Mouse (Mus musculus) adipocyte (in vitro differentiated cells): ENCODE results near the gene Rasal2.

Experiments
- DNase-seq: peaks from one replicate; pipeline ENCODE4 v3.0.0-alpha.2; 2016; ENCODE audit warnings: low spot score

Rasal2 gene

DNA sequence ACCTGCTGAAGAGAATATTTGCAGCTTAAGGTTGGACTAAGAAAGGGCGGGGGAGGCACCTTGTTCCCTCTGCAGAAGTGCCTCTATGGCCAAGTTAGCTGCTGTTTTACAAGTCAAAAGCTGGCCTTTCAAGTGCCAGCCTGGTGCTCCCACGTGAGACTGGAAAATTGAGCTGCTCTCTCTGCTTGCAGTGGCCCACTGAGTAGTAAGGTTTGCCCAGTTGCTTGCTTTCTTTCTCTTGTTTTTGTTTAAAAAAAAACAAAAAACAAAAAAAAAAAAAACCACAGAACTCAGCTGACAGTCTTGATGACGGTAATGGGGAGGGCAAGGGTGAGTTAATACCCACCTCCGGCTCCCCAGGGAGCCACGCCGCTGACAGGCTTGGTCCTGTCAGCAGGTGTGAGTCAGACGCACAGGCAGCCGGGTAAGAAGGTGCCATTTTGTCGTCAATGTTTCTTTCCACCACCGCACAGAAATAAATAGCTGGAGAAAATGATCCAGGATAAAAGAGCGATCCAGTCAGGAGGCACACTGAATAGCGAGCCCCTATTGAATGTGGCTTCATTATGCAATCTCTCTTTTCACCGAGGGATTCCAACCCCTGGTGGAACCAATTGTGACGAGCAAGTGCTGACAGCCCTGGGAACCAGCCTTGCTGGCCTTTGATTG lies 27.7 kb upstream of the Rasal2 start:
- no peak for DNase-seq

DNA sequence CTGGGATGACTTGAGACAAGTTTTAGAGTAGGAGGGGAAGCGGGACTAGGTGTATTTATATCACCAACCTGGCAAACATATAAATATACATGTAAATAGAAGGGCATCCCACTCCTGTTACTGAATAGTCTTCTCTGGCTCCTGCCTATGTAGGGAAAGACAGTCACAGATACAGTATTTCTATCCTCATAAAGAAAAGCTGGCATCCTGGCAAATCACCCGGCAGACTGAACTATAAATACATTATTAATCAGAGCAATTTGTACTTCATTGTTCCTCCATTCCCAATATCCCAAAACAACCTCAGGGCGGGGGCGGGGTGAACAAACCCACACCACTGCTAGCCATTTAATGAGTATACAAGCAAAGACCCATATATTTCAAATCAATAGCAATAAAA lies 26.7 kb upstream of the Rasal2 start:
- DNase-seq, result no peak

DNA sequence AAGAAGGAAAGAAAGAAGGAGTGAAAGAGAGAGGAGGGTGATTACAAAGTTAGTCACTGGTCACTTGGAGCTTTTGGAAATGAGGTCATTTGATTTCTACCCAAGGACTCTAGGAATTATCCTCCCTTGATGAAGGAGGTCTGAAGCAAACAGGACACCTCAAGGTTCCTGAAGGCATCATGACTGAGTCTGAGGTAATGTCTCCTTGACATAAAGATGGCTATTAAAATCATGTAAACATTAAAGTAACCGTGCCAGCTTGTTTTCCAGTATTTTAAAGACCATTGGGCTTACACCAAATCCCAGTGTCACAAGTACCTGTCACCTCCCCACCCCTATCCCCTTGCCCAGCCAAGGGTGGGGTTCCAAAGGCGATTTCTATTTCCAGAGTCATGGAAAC lies 25.9 kb upstream of the Rasal2 start:
- DNase-seq, result no peak

DNA sequence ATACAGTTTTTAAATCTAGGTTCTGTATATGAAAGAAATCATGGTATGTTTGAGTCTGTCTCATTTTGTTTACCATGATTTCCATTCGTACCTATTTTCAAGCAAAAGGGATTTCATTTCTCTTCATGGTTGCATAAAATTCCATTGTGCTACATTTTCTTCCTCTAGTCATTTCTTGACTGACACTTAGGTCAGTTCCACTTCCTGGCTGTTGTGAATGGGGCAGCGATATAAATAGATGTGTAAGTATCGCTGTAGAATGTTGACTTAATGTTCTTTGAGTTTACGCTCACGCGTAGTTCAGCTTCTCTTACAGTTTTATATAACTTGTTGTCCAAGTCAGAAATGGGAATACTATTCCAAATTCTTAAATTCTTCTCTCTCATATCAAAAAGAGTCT lies 23.5 kb upstream of the Rasal2 start:
- DNase-seq, result no peak

DNA sequence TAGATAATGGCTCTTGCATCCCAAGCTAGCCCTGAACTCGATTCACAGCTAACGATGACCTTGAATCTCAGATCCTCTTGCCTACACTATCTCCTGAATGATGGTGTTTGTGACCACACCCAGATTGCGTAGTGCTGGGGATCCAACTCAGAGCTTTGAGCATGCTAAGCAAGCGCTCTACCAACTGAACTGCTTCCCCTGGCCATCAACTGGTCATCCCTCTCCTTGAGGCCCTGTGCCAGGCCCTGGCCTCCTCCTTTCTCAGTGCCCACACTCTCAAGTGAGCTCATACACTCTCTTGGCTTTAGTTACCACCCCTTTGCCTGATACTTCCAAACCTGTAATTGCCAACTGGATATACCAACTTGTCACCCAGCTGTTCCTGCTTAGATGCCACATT lies 22.0 kb upstream of the Rasal2 start:
- DNase-seq, result no peak

DNA sequence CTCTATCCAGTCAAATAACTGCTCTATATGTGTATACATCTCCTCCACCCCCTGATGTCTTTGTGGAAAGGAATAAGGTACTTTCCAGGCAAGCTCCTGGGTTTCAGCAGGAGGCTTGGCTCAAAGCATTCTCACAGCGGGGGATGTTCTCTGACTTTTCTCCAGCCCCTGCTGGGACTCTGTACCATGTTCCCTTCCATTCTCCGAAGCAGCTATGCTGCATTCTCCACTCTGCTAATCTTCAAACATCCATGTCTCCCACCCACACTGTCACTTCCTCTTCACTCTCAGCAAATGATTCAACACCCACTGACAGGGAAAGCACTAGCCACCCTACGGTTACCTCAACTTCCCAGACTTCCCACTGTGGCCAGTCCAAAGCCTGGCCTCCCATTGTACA lies 20.9 kb upstream of the Rasal2 start:
- DNase-seq, result no peak

DNA sequence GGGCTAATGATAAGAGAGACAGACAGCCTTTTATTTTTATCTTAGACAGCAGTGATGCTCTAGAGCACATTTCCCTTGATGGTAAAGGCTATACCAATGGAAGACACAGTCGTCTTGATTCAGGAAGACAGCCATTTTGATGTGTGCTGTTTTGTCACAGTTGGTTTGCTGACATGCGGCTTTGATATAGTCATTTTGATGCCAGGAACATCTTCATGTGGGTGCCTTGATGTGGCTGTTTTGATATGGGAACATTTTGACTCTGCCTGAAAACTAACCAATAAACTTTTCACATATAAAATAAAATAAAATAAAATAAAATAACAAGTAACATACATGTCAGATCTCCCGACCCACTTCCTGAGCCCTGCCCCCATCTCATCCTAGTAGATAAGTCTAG lies 16.0 kb upstream of the Rasal2 start:
- DNase-seq, result no peak

DNA sequence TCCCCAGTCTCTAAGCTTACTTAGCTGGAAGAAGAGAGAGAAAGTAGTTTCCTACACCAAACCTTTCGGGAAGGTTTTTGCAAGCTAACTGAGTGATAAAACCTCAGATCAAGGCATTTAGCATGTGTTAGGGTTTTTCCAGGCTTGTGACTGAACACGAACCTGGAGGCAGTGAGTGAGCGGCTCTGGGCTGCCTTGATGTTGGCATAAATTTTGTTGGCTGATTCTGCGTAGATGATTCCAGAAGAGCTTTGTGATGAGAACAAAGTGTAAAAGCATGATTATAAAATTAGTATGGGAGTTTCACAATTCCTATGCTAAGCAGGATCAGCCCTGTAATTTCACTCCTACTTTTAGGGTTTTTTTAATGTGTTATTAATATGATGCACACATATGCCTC lies 15.2 kb upstream of the Rasal2 start:
- no peak for DNase-seq

DNA sequence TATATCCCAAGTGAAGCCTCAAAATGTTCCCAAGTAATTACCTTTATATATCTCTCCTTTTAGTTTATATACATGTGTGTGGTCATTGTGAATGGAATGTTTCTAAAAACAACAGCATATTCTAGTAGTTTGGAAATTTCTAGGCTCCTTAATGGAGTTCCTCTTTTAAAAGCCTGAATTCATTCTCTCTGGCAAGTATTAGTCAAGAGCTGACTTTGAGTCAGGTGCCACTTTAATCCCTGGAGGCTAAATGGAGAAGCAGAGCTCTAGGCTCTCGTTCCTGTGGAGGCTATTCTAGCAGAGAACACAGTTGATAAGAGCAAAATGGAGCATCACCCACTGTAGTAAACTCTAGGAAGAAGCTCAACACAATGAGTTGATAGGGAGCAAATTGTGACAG lies 14.5 kb upstream of the Rasal2 start:
- DNase-seq, result no peak

DNA sequence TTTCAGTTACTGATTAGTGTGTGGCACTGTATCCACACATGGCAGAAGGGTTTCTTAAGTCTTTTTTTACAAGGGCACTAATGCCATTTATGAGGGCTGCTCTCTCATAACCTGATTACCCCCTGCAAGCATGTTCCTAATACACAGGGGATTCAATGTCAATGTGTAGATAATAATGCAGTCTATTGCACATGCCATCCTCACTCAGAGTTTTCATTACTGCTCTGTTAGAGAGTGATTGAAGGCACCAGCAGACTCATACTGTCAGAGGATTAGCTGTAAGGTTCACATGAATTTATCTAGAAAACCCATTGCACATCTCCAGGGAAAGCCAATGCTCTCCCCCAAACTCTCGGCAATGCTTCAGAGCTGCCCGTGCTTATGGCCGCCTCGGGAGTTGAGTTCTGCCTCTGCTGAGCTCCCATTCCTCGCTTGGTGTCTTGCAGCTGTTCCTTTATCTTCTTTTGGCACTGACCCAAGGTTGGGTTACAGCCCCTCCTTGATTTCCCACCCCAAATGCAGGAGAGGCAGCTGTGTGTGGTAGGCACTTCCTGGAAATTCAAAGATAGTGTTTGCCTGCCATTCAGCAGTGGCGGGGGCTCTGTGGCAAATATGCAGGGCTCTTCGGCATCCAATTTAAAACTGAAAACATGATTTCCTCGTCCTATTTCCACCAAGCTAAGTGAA lies 13.5 kb upstream of the Rasal2 start:
- no peak for DNase-seq

DNA sequence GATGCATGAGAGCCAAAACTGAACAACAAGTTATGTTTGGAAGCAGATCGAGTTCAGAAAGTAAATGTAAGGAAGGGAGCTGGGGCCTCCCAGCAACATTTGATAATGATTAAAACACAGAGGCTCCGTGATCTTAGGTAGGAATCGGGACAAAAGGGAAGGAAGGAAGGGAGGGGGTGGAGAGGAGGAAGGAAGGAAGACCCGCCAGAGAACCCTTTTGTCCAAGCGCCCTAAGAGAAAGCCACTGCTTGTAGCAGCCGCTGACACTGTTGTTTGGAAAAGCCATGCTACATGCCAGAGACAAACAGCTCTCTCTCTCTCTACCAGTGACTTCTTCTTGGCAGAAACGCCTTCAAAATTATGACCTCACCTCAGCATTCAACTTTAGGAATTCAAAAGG lies 5.5 kb upstream of the Rasal2 start:
- DNase-seq, result no peak

DNA sequence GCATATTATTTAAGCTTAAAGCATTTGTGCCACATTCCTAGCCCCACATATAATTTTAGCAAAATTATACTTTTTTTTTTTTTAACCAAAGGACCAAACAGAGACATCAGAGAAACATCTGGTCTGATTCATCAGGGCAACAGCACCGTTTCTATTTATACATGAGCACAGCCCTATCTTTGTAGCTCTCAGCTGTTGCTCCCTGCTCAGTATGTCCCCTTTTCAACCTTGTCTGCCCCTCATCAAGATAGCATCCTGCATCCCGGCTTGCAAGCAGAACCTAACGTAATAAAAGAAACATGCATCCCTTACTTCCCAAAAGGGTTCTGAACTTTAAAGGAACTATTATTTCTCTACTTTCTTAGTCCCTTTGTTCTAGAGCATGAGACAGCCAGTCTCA lies 5.0 kb upstream of the Rasal2 start:
- no peak for DNase-seq

DNA sequence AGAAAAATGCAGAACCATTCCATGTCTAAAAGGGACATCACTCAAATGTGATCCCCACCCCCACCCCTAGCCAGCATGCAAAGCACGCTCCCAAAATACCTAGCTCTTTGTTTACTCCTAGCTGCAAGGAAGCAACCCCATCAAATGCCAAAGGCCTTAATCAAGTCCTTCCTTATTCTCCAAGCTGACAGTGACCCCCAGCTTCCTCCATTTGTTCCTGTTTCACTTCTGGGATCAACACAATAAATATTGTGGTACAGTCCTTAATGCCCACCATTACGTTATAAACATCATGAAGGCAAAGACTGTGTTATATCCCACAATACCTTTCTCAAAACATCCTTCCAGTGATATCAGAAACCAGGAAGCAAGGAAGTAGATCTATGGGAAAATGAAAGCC lies 4.2 kb upstream of the Rasal2 start:
- no peak for DNase-seq

DNA sequence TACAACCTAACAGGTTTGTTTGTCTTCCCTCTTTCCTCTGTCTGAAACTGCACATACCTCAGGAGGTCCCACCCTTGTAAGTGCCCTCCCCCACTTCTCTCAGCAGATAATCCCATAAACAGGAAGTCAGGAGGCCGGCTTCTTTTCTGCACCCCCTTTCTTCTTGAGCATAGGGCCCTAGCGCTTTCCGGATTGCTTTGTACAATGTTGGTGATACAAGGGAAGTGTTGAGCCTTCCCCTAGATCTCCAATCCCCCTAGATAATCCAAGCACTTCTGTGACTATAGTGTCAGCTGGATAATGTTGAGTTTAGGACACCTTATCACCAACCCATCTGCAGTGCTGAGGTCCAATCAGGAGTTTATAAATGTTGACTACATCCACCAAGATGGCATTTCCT lies 3.4 kb upstream of the Rasal2 start:
- DNase-seq, result no peak

DNA sequence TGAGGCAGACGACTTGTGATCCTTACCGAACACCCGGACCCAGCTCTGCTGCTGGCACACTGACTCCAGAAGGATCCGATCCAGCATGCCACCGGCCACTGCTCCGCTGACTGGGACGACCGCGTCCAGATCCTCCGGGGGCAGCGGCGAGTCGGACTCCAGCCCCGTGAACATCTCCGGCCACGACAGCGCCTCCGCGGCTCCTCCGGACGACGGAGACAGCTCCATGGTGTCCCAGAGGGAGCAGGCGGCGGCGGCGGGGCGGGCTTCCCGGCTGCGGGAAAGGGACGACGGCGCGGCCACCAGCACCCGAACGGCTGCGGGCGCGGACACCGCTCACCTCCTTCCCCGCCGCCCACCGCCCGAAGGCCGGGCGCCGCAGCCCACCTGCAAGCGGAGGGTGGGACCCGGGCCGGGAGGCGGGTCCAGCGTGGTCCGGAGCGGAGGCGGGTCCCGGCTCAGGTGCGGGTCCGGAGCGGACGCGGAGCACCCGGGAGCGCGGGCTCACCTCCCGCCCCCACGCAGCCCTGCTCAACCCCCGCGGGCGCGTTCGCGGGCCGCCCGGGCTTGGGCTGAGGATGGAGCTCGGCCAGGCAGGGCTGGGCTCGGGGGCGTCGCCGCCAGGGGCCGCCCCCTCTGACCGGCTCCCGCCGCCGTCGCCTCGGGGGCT lies 549 bp downstream of the Rasal2 start:
- DNase-seq, result peak; percentile 53

DNA sequence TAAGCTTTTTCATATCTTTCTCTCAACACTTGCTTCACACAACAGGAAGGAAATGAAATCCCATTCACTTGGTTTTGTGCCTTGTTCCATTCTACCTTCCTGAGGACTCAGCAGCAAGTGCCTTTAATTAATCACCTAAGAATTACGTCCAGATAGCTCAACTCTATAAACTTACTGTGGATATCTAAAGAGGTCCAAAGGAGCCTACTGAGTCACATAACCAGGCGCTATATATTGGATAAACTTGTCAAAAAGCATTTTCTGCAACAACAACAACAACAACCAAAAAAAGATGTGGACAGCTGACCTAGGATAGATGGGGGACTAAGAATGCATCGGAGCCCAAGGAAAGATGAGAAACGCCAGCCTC lies 1.1 kb downstream of the Rasal2 start:
- no peak for DNase-seq

DNA sequence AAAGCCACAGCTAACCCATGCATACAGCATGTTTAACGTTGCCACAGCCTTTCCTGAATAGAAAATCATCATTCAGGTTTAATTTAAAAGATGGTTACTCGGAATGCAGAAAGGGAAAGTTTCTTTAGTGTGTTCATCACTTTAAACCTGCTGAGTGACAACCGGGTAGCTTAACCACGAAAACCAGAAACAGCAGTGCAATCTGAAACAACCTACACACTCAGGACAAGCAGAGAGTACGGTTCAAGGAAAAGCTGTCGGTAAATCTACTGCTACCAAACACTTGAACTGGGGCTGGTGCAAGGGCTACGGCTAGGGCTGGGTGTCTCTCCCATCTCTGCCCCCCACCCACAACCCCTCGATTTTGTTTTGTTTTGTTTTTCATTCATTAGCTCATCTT lies 1.5 kb downstream of the Rasal2 start:
- no peak for DNase-seq

DNA sequence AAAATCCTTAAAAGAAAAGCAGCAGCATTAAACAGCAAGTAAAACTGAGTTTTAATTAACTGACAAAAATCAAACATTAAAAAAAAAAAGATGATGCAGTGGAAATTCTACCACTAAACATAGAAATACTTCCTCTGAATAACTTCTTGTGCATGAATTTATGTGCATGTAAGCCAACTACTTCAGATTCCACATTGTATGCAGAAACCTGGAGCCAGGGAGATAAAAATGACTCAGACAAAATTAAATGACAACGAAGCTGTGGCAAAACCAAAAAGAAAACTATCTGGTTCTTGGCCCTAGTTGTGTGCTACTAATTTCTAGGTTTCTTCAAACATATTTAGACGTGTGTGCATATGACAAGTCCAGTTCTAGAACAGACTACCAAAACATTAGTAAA lies 2.7 kb downstream of the Rasal2 start:
- DNase-seq, result no peak

DNA sequence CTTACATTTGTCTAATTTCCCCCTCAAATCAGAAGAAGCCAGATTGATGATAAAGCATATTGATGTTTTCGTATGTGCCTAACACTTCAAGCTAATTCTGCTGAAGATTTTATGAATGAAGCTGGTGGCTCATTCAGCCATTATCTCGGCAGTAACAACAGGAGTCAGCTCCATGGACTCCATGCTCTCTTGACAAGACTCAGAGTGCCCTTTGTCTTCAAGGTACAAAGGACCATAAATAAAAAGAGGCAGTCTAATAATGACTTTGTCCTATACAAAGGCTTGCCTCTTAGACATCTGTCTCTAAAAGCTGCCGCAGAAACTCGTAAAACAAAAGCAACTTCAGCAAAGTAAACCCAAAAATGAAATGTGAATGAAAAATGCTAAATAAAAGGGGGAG lies 24.4 kb downstream of the Rasal2 start:
- DNase-seq, result no peak

DNA sequence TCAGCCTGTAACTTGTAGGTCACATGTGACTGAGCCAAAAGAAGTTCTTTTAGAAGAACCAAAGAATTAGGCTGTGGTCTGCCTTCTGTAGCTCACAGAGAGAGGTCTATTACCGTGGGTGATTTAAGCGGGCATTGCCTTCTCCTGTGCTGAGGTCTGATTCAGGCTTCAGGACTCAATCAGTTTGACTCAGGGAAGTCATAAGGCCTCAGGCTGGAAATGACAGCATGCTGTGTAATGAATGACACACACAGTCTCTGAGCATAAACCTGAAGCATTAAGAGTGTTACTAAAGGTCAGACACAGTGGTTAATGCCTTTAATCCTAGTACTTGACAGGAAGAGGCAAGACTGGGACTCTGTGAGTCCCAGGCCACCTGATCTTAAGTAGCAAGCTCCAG lies 31.7 kb downstream of the Rasal2 start:
- no peak for DNase-seq

DNA sequence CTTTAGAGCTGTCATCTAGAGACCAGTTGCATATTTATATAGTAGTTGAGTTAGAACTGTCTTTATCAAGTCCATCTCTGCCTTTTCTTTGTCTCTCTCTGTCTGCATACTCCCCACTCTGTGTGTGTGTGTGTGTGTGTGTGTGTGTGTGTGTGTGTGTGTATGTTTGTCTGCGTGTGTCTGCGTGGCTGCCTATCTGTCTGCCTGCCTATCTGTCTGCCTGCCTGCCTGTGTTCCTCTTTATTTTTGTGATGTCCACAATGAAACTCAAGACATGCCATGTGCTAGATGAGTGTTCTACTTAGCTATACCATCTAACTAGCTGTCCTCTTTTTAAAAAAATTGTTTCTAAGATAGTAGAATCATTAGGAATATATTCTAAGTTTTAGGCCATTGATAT lies 42.0 kb downstream of the Rasal2 start:
- DNase-seq, result no peak

DNA sequence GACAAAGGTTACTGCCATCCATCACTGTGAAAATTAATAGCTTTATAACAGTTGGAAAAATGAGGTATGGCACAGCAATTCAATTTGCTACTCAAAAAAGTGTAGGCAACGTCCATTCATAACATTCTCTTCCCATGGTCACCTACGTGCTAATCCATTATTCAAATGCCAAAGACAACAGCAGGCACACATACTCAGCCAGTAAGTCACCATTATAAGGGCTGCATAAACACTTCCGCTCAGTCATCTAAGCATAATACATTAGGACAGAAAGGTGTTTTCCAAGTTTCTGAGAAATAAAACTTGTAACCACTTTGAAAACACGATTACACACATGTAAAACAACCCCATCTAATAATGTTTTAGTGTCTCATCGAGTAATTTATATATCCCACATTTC lies 44.1 kb downstream of the Rasal2 start:
- no peak for DNase-seq

DNA sequence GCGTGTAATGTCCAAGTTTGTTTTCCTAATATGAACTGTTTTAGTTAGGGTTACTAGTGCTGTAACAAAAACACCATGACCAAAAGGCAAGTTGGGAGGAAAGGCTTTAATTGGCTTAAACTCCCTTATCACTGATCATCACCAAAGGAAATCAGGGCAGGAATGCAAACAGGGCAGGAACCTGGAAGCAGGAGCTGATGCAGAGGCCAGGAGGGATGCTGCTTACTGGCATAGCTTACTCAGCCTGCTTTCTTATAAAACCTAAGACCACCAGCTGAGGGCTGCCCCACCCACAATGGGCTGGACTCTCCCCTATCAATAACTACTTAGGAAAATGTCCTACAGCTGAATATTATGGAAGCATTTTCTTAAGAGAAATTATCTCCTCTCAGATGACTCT lies 65.7 kb downstream of the Rasal2 start:
- DNase-seq, result no peak

DNA sequence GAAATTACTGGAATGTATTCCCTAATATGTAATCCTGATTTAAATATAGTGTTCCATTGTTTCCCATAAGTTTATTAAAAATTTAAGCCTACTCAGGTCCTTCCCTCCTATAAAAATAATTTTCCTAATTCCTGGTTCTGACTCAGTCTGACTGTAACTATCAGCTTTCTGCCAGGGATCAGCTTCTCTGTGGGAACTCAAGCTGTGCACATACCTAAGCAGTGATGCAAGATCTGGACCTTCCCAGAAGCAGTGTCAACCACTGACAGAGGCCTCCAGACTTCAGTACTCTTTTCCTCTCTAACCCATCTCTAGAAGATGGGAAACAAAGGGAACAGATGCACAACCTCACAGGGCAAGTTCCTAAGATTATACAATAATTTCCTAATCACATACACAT lies 68.9 kb downstream of the Rasal2 start:
- peak; percentile 38 for DNase-seq
